Mouse (Mus musculus) left cerebral cortex, adult 8-10 months (tissue): ENCODE data around the gene Skp1a. TPM values are rescaled to one million over a fixed set of nuclear protein-coding genes. Genes with fewer than 3 reads are reported as not detected.

ENCODE experiments used
- DNase-seq, 2 experiments: peaks; one replicate each; pipeline ENCODE4 v3.0.0; 2022; ENCODE audit warnings: low spot score in 2 of 2
- total RNA-seq, 4 experiments: library from RNA; stranded (reverse); gene quantifications; 2 replicates each; pipeline ENCODE4 v1.2.4; 2022

The Skp1a gene
- total RNA-seq, 4 experiments from 2014 or later, result 448 to 504 (median 464) TPM

DNA sequence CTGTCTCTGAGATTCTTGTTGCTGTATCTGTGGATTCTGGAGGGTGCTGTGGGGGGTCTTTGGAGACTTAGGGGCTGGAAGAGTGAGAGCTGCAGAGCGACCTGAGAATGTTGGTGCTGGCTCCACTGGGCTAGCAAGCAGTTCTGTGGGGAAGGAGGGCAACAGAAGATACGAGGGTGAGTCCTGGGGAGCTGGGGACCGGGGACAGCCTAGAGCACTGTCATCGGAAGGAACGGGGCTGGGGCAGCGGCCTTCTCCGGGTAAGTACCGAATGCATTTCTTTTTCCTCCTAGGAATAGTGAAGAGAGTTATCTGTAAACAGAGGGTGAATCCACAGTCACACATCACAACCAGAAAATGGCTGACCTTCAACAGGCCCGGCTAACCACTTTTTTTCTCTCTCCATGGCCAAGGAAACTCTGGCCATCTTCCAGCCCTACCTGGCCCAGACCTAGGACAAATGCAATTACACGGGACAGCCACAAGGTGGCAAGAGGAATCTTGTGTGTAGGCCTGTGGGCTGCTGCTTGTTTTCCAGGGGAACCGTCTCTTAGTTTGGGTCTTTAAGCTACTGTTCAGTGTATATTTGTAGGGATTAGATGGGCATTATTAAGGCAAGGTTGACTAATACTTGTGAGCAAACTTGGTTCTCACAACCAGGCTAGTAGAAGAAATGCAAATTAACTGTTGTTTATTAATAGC is 22.0 kb downstream of the Skp1a start:
- no peak for DNase-seq

DNA sequence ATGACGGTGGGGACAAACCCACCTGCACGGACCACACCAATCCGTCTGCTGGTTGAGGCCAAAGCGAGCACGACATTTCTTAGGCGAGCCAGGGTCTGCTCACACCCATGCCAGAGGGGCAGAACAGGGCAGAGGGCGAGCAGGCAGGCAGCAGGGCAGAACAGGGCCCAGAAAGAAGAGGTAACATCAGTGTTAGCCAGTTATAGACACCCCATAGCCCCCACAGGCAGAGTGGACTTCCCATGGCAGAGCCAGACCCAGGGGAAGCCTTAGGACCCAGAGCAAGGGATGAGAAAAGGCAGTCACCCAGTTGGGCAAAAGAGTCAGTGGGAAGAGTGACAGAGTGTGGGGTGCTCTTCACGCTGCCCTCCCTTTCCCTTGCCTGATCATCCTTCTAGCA is 23.3 kb downstream of the Skp1a start:
- DNase-seq, result no peak

DNA sequence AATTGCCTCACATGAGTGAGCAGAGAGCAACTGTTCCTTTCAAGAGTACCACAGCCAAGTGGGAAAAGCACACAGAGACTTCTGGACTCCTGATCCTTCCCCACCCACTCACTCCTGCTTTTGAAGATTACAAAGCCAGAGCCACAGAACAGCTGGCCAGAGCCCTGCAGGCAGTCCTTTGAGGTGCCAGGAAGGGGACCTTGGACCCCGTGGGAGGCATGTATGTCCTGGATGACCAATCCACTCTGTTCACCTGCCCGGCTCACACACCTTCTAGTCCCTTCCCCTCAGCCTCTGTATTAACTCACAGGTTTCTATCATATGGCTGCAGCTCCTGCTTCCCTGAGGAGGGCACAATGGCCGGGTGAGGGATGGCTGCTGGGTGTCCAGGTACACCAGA is 25.6 kb downstream of the Skp1a start:
- no peak for DNase-seq

DNA sequence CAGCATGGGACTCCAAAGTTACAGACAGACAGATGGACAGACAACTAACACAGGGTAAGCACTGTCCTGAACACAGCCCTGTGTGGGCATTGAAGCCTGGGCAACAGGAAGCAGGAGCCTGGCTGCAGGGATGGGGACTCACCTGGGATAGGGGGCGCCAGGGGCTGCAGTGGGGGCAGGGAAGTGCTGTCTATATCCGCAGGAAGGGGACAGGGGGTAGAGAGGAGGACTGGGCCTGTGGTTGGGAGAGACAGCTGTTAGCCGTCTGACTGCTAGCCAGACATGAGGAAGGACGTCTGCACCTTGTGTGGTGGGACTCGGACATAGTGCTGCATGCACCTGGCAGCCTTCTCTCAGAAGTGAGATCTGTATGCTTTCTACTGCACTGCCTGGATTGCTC is 26.9 kb downstream of the Skp1a start:
- no peak for DNase-seq

DNA sequence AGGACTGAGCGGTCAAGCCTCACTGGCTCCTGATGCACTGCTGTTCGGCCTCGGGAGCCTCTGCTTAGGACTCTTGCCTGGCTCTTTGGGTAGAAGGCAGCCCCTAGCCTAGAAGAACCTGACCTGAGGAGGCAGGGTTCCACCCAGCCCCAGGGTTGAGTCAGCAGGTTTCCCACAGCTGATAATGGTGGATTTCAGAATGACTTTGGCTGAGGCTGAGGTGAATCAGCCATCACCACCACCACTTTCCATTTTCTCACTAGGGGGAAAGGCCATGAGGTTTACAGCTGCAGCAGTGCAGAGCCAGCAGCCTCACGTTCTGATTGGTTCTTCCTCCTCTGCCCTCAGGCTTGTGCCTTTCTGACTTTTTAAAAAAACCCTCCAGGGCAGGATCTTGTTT is 29.1 kb downstream of the Skp1a start:
- no peak for DNase-seq

DNA sequence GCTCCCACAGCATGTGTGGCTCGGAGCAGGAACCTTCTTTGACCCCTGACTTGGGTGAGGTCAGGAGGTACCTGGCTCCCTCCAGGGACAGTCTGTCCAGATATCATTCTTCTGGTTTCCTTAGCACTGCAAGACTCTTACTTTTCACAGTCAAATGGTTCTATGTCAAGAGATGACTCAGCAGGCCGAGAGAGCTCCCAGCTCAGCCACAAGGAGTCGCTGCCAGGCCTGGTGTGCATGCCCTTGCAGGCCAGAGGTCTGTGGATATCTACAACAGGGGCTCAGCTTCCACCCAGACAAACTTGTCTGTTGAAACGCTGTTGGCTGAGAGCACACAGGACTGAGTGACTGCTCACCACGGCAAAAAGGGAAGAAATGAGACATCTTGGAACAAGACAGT is 30.1 kb downstream of the Skp1a start:
- DNase-seq, result no peak

DNA sequence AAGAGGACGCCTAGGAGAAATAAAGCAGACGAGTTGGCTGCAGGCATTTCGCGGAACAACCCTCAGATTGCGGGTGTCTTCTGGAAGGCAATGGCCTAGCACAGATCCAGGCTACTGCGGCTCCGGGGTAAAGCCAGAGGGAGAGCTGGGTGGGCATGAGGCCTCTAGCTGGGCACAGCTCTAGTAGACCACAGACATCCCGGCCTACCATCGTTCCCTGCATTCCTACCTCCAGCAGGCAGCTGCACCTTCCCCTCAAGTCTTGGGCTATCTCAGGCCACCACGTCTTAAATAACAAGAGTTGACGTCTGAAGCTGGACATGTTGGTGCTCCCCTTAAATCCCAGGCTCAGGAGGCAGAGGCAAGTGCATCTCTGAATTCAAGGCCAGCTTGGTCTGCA is 30.5 kb downstream of the Skp1a start:
- DNase-seq, result no peak

DNA sequence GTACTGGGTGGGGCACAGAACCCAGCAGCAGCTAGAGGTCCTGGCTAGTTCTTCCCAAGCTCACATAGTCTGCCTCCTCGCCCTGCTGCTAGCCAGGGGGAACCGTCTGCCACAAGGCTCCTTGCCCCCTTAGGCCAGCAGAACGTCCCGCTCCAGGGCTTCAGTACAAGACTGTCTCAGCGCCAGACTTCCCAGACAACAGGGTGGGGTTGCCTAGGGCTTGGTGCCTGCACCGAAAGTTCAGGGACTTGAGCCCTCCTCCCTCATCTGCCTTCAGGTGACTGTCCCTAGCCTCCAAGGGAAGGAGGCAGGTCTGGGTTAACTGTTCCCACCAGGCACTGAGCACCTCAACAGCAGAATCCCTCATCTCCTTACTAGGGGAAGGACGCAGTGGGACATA is 33.1 kb downstream of the Skp1a start:
- DNase-seq, result no peak

DNA sequence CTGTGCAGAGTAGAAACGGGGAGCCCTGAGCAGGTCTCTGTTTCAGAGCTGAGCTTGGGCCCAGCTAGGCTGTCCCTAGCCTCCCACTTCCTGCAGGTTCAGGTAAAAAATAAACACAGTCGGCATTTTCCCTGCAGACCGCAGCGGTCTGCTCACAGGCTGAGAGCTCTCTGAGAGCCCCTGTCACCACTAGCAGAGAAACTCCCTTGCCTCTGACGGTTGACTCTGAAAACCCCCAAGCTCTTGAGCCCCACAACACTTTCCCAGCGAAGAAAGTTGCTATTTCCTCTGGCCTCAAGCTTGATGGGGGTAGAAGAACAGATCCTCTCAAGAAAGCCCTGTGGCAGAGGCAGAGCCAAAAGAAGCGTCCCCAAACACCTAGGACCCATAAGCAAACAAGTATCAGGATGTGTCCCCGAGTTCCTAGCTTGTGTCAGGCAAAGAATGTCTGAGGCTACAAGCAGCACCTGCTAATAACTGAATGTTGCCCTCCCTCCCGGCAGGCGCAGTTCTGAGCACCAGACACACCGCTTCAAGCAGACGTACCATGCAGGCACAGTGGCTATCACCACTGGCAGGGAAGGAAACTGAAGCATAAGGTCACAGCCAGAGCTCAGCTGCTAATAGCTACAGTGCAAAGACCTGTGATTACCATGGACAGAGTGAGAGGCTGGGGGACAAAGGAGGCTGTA is 34.0 kb downstream of the Skp1a start:
- DNase-seq, result no peak

DNA sequence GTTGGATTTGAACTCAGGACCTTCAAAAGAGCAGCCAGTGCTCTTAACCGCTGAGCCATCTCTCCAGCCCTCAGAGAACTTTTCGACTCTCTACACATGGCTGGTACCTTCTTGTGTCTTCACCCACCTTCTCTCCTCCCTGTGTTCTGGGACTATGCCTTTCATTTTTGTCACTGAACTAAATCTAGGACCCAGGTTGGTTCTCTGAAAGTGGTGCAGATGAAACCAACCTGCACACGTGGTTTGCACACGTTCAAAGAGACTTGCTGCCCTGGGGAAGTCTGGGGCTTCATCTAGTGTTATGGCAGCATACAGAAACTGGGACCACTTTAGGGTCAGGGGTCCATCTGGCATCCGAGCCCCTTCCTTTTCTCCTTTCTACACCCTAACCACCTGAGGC is 35.5 kb downstream of the Skp1a start:
- no peak for DNase-seq

DNA sequence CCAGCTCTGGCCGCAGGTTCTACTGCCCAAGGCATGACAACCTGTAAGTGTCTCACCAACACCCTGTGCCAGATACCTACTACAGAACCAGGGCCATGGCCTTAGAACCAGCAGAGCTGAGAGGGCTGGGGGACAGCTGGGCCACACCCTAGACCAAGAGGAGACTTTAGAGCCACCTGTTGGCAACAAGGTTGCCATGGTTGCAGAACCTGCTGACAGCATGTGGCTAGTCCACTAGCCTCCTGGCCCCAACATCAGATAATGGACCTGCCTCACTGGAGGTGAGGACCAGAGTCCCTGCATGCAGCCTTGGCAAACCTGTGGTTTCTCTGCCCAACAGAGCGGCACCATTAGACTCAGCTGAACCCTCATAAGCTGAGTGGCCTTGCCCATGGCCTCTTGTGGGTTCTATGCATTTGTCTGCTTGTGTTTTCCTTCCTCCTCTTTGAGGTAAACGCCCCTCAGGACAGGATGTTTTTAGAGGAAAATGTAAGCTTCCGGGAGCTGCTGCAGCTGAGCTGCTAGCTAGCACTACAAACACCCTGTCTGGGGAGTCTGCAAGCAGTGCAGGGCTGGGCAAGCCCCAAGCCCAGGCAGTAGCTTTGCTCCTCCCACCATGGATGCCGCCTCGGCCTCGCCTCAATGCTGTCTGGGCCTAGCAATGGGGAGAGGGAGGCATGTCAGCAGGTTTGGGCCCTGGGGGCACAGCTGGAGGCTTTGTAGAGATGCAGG is 36.5 kb downstream of the Skp1a start:
- no peak for DNase-seq

DNA sequence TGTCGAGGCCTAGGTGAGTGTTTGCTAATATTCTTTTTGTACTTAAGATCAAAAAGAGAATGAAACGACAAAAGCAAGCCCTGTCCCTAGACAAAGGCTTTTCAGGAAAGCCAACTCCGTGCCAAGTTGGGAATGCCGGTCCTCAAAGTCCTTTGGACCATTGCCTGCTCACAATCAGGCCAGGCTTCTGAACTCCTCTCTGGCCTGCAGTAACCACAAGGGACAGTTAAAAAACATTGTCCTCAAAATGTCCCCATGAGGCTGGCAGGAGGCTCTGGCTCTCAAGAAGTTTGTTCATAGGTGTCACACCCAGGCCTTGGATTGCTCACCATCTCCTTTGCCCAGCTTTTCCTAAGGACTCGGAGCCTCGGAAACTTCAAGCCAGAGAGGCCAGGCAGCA is 38.0 kb downstream of the Skp1a start:
- no peak for DNase-seq

DNA sequence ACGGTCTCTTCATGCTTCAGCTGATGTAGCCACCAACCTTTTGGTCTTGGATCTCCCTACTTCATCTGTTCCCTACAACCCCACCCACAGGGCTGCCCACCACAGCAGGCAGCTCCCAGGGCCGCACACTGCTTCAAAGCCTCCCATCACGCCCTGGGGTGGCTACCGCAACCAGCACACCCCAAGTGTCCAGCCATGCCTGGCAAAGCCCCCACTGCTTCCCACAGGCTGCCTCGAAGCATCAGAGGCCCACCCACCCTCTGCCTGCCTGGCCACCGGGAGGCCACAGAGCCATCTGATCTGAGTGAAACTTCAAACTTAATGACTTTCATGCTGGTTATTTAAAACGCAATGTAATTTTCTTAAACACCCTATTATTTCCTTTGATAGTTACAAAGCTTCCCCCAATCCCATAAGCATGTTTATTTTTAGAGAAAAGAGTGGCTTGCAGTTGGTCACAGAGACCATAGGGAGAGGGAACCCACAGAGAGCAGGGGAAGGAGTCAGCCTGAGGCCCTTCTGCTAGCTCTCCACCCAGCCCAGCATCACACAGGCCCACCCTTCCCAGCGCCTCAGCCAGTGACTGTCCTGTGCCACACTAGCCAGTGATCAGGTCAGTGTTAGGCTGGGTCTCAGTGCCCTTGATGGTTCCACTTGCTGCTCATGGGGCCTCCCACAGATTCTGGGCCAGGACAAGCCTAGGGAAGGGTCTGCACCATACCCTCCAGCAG is 40.1 kb downstream of the Skp1a start:
- DNase-seq, result no peak

DNA sequence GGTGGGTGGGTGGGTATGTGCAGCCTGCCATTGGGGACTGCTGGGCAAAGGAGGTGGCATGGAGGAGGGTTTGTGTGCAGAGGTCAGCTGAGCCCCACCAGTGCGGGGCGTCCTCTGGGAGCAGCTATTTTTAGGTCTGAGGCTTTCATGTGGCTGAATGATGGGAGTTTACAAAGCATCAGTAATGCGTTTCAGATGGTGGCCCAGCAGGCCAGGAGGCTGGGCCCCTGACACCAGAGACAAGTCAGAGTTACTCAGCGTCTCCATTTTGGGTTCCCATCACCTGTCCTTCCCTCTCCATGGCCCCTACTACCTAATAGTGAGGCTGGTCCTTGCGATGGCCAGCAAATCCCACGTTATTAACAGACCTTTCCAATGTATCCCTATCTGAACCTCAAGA is 40.8 kb downstream of the Skp1a start:
- no peak for DNase-seq

DNA sequence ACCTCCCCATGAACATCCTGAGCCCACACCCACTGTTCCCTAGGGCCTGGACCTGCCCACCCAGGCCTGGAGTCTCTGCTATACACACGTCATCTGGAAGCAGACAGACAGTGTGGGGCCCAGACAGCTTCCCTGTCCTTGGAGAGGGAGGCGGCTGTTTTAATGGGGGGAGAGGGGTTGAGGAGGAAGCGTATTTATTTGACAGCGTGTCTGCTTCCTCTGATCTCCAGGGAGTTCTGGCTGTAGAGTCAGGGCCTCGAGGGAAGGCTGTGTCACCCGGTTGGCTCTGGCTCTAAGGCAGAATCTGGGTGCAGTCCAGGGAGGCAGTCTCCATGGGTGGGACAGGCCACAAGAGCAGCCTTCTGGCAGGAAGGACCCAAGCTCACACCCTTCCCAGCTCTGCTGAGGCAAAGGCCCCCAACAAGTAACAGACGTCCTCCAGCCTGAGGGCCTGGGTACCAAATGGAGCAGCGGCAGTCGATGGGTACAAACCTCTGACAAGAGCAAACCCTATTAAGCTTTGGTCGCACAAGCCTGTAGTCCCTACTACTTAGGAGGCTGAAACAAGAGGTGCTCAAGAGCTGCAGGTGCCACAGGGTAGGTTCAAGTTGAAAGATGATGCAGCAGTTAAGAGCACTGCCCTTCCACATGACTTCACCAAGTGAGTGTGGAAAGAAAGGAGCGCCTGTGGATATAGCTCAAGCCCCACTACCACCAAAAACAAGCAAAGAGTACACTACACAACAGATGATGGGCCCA is 41.6 kb downstream of the Skp1a start:
- no peak for DNase-seq

DNA sequence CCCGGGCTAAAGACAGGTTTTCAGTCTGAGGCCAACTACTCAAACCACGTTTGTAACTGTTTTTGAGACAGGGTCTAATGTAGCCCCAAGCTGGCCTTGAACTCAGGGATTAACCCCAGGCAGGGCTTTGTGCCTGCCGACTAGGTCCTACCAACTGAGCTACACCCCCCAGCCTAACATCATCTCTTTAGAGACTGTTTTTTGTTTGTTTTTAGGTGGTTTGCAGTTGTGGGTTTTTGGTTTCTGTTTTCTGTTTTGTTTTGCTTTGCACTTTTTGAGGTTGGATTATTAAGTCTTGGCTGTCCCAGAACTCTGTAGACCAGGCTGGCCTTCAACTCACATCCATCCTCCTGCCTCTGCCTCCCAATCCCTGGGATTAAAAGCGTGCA is 42.1 kb downstream of the Skp1a start:
- DNase-seq, result no peak

DNA sequence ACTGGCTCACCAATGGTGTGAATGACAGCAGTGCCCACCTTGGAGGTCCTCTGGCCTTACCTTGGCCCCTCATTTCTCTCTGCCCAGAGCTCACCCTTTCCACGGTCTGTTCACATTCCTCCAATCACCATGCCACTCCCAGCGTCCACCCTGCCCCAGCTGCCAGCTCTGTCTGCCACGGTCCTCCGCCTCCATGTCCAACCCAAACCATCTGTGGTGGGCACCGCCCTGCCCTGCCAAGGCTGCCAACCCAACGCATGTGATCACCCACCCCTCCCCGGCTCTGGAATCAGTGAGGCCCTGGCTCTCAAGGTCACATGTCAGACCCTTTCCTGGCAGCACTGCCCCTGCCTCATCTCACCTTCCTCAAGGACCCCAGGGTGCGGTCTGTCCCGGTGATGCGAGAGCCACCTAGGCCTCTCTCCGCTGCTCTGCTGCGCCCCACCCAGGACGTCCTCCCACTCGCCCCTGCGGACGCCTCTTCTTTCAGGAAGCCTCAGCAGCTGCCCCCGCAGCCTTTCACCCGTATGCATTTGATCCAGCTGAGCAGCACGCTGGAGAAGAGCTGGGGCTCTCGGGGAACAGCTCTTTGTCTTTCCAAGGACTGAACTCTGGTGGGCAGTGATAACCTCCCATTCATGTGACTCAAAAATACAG is 42.8 kb downstream of the Skp1a start:
- no peak for DNase-seq

DNA sequence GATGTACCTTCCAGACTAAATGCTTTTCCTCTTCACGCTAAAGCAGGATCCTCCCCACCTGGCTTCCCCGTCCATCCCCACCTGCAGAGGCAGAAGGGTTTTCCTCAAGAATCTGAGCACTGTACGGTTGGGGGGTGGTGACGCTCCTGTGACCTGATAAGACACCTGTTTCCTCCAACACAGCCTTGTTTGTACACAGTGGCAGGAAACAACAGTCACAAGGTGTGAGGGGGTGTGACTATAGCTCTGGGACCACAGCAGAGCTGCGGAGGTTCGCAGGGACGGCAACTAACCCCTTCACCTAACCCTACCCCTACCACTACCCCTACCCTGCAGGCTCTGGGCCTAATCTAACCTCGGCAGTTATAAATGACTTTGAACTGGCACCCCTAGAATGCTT is 43.6 kb downstream of the Skp1a start:
- DNase-seq, result no peak

DNA sequence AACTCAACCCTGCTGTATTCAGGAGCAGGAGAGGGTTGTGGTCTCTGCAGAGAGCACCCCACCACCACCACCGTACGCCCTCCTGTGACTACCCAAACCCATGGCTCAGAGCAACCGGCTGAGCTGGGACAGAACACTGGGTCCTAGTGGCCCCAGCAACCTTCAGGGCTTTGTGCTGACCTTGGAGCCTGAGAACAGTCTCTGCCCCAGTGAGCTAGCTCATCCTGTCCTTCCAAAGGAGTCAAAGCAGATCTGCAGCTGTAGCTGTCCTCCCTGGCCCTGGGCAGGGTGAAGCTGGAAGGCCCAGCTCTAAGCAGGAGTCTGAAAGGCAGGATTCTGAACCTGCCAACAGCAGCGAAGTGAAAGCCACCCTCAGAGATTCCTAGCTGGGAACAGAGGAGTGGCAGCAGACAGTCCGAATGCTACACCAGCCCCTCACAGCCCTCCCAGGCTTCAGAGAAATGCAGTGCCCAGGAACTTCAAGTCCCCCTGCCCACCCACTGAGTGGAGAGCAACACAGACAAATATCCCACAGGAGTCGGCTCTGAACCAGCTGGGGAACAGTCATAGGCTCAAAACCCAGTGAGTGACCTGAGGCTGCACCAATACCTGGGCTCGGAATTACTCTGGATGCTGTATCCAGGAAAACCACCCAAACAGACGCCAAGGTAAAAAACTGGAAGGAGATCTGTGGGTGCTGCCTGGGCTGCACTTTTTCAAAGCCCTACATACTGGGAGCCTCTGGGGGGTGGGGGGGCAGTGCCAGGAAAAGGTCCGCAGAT is 44.2 kb downstream of the Skp1a start:
- peak in 1 of 2 experiments; percentile 47 for DNase-seq

DNA sequence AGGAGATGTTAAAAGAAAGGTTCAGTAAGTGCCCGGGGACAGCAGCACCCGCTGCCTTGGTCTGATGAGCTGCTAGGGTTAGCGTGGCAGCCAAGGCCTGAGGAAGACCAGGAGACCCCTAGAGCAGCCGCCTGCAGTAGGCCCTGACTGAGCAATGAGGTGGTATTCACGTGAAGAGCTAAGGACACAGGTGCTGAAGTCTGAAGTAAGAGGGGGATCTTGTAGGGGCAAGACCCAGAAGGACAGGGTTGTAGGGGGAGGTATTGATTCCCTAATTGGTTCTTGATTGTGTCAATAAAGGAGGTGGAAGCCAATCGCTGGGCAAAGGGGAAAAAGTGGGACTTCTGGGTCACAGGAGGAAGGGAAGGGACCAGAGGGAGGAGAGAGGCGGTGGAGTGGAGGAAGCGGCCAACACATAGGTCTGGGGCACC is 45.2 kb downstream of the Skp1a start:
- no peak for DNase-seq
